Comparison of ENCODE assay signal across 8 mouse cellular contexts in genomic region chr12:8674891-8675341, GRCm38 (mm10). TPM values are rescaled to one million over a fixed set of nuclear protein-coding genes. Genes with fewer than 3 reads are reported as not detected.
DNase-seq lines count a peak whose midpoint lies in the region; ATAC-seq and TF ChIP-seq lines count a peak whose summit lies in the region.

No protein-coding gene starts in this region.

- H3K36me3 ChIP-seq in thymus, adult 2 months (ENCODE audit: control insufficient read depth, insufficient read depth, low read length), result no peaks in the 10 kb centered on the region
- no peaks in the 10 kb centered on the region for H3K36me3 ChIP-seq in limb, embryonic 11.5 days (ENCODE audit: control insufficient read depth, insufficient read depth, low read length)

- H3K27ac ChIP-seq in thymus, adult 2 months (ENCODE audit: control insufficient read depth, insufficient read depth, low read length), result peak overlapping the region; percentile 28; the same call in 1 of the 2 replicates
- H3K27ac ChIP-seq in limb, embryonic 11.5 days (replicated peaks; ENCODE audit: low read depth, low read length), result peak overlapping the region; percentile 97
- no peak overlapping the region for H3K27ac ChIP-seq in olfactory bulb, adult 2 months (ENCODE audit: insufficient read depth, low read depth, low read length)

- H3K4me1 ChIP-seq in thymus, adult 2 months (replicated peaks; ENCODE audit: control insufficient read depth, insufficient read depth, low read length), result peaks cover 5% of the 10 kb centered on the region
- H3K4me1 ChIP-seq in limb, embryonic 11.5 days (ENCODE audit: control insufficient read depth, insufficient read depth, low read length), result peaks cover 7% of the 10 kb centered on the region
- no peaks in the 10 kb centered on the region for H3K4me1 ChIP-seq in olfactory bulb, adult 2 months (ENCODE audit: control insufficient read depth, insufficient read depth, low read length)

- H3K27me3 ChIP-seq in thymus, adult 2 months (ENCODE audit: control insufficient read depth, insufficient read depth, low read length), result no peaks in the 10 kb centered on the region
- no peaks in the 10 kb centered on the region for H3K27me3 ChIP-seq in limb, embryonic 11.5 days (ENCODE audit: control insufficient read depth, insufficient read depth, low read length)

- no peak for TF ChIP-seq POLR2A in thymus, adult 2 months (IDR thresholded peaks at IDR 0.05; ENCODE audit: control insufficient read depth, extremely low read depth, insufficient read depth, low read length, poor library complexity)
- no peak for TF ChIP-seq POLR2A in olfactory bulb, adult 2 months (IDR thresholded peaks at IDR 0.05; ENCODE audit: insufficient read depth, low read depth, low read length)

- H3K9ac ChIP-seq in limb, embryonic 11.5 days (ENCODE audit: low read length), result peak overlapping the region; percentile 100

- H3K4me3 ChIP-seq in thymus, adult 2 months (ENCODE audit: control insufficient read depth, insufficient read depth, low read length), result peak overlapping the region; percentile 83
- H3K4me3 ChIP-seq in limb, embryonic 11.5 days (ENCODE audit: low read depth, low read length), result peak overlapping the region; percentile 91
- H3K4me3 ChIP-seq in olfactory bulb, adult 2 months (ENCODE audit: insufficient read depth, low read depth, low read length), result peak overlapping the region; percentile 98

- WGBS in thymus, adult 2 months, result under 1% methylated on average over 20 of the region's 20 CpGs
- 2% methylated on average over 20 of the region's 20 CpGs for WGBS in limb, embryonic 11.5 days
- WGBS in olfactory bulb, adult 2 months, result under 1% methylated on average over 20 of the region's 20 CpGs

- peak; percentile 42 for DNase-seq in CD4-positive, CD25-positive, alpha-beta regulatory T cell, adult 2 months (ENCODE audit: low read depth, low spot score)
- no peak for DNase-seq in thymus, adult 2 months
- no peak for DNase-seq in thymus, postnatal 4 days
- no peak for DNase-seq in limb, embryonic 11.5 days (ENCODE audit: low spot score)
- no peak for DNase-seq in thymus, postnatal 36 days

- peak overlapping the region; percentile 66 for H3K4me2 ChIP-seq in limb, embryonic 11.5 days (ENCODE audit: low read depth, severe bottlenecking)

- no peak for ATAC-seq in CD4-positive, CD25-positive, alpha-beta regulatory T cell, adult 4 months
- ATAC-seq in limb, embryonic 11.5 days (ENCODE audit: insufficient number of reproducible peaks, low FRiP score, low TSS enrichment, low read depth), result no peak
- no peak for ATAC-seq in megakaryocyte-erythroid progenitor cell, adult 5-6 weeks (replicated peaks; ENCODE audit: low FRiP score, low TSS enrichment, poor library complexity, severe bottlenecking)

- TF ChIP-seq CTCF in thymus, adult 2 months (IDR thresholded peaks at IDR 0.05; ENCODE audit: borderline replicate concordance, control insufficient read depth, extremely low read depth, insufficient read depth, low read length, poor library complexity), result no peak
- TF ChIP-seq CTCF in olfactory bulb, adult 2 months (IDR thresholded peaks at IDR 0.05; ENCODE audit: insufficient read depth, low read depth, low read length), result no peak

- H3K9me3 ChIP-seq in limb, embryonic 11.5 days (ENCODE audit: control insufficient read depth, low read length), result no peaks in the 10 kb centered on the region

RNA-seq across cellular contexts. Expression of gene Pum2, which starts 1.0 kb away (rescaled TPM):
- 10 to 100 TPM; 66.0 to 67.0 TPM for polyA plus RNA-seq in CD4-positive, CD25-positive, alpha-beta regulatory T cell, adult 4 months (2017; shearing (Covaris generic))
- polyA plus RNA-seq in thymus, adult 2 months (2012; rRNA removed), result 149 and 162 TPM in 2 replicates
- polyA plus RNA-seq in limb, embryonic 11.5 days (2014; fragmentation: Nextera tagmentation; extraction: Ambion mirVana), result 73.6 and 73.7 TPM in 2 replicates
- polyA plus RNA-seq in olfactory bulb, adult 2 months (2012; ENCODE audit: insufficient read depth, insufficient read length, low replicate concordance, missing spikeins), result 147 and 218 TPM in 2 replicates
- 111 and 154 TPM in 2 replicates for total RNA-seq in megakaryocyte-erythroid progenitor cell, adult 5-6 weeks (2014; fragmentation: Nextera tagmentation)
- total RNA-seq in megakaryocyte-erythroid progenitor cell, adult 5-6 weeks (2017), result 109 and 153 TPM in 2 replicates
